Mouse (Mus musculus) WW6 (cell line): ENCODE measurements around the gene Ppp1cb.
"Not testable (repeated sequence)": the region's sequence is repeated elsewhere in the genome, so short reads cannot be mapped to it uniquely, and the experiment has no call there.

Experiments used
- DNase-seq: peaks from one replicate; pipeline ENCODE4 v3.0.0-alpha.2; 2013; ENCODE audit warnings: low read depth, low spot score

Ppp1cb gene

DNA sequence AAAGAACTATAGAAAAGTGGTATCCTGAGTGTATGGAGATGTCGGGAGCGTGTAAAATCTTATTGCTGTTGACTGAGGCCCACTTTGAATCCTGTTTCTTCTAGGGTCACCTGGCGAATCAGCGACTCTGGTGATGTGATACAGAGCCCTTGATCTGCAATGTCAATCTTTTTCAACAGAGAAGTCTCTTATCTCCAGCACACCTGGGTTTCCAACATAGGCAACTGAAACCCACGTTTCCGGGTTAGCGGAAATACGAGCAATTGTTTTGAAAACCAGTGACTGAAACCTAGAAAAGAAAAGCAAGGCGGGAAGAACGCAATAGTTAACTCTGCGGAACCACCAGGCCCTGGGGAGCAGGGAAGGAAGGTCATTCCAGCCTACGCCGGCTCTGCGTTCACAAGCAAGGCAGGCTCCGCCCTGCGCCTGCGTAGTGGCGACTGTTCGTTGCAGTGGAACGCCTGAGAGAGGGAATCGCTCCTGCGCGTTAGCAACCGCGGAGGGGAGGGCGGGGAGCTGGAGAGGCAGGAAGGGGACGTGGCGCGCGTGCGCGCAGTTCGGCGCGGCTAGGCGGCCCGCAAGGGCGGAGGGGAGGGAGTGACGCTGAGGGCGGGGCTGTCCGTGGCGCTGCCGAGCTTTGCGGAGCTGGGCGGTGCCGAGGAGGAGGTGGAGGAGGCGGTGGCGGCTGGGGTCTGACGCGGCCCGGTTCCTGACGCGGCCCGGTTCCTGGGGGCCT lies at the start of gene Ppp1cb:
Gene Ppp1cb (plus strand): TSS at position 436 of the 736 bp plus-strand sequence.
- DNase-seq, result peak; percentile 98

DNA sequence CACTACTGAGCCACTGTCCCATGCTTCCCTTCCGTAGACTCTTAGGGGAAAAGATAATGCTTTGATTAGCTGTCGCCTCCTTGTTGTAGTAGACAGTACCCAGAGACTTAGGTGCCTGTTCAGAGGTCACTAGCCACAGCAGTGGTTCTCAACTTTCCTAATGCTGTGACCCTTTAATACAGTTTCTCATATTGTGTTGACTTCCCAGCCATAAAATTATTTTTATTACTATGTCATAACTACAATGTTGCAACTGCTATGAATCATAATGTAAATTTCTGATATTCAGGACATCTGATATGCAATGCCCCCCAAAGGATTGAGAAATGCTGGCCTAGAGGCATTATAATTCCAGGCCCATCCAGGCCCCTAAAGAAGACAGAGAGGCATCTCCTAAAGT lies 48.9 kb upstream of the Ppp1cb start:
- no peak for DNase-seq

- DNase-seq, result no peak
Observed at GRCm38 (mm10) chr5:32410954-32411688, 47.5 kb upstream of the Ppp1cb start.

DNA sequence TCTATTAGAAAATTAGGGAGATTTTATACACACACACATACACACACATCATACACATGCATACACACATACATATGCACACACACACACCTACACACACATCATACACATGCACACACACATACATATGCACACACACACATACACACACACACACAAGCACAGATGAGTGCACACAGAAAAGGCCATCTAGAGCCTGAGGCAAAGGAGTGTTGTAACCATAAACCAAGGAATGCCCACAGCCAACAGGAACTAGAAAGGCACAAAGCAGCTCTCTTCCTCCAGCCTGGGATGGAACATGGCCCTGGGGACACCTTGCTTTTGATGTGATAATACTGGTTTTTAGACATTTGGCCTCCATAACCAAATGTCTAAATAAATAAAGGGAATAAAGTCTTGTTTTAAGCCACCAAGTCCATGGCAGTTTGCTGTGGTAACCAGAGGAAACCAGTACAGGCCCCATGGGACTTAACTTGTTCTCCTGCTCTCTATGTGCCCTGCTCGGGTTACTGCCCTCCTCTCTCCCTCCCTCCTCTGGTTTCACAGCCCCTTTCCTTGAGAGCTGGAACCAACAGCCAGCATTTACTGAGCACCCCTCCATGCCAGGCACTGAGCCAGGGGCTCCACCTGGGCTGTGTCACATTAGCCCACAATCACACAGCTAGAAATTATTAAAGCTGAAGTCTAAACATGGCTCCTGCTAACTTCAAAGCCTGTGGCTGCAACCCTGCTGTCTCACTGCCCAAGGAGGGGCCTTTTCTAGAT lies 46.3 kb upstream of the Ppp1cb start:
- DNase-seq, result no peak

GRCm38 (mm10) chr5:32413083-32413482 lies 45.6 kb upstream of the Ppp1cb start:
- no peak for DNase-seq

GRCm38 (mm10) chr5:32413569-32413968 lies 45.1 kb upstream of the Ppp1cb start:
- no peak for DNase-seq

DNA sequence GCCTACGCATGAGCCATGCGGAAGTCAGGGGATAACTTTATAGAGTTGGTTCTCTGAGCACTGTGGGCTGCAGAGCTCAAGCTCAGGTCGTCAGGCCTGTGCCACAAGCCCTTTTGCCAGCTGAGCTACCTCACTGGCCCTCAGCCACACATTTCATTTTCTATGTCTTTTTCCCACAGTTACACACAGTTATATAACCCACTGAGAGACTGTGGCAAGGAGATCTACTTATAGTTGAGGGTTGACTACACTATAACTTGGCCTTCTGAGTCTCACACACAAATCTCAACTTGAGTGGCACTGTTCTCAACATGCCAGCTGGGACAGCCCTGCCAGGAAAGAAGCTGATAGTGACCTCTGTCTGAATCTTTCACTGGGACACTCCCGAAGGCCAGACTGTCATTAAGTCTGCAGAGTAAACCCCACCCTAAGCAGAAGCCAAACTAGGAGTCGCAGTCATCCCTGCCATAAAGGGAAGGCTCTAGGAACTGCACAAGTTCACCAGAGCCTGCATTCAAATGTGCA lies 44.1 kb upstream of the Ppp1cb start:
- no peak for DNase-seq

- DNase-seq, result no peak
Observed at GRCm38 (mm10) chr5:32415554-32415953, 43.1 kb upstream of the Ppp1cb start.

DNA sequence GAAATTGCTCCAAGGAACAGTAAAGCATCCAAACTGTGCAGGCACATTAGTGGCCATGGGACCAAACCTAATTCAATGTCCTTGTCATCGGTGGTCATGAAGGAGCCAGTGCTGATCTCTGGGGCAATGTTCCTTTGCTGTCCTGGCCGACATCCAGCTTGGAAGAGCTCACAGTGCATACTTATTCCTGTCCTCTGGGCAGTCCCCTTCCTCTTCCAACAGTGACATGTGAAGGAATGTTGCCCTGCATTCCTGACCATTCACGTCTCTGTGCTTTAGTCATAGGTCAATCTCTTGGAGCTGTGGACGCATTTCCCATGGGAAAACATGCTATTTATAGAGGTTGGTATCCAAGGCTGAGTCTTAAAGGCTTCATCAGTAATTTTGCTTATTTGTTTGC lies 41.8 kb upstream of the Ppp1cb start:
- DNase-seq, result no peak

- DNase-seq, result no peak
Observed at GRCm38 (mm10) chr5:32422081-32422589, 36.5 kb upstream of the Ppp1cb start.

GRCm38 (mm10) chr5:32423339-32424046 lies 35.1 kb upstream of the Ppp1cb start:
- no peak for DNase-seq

- no peak for DNase-seq
Observed at GRCm38 (mm10) chr5:32424464-32424863, 34.2 kb upstream of the Ppp1cb start.

DNA sequence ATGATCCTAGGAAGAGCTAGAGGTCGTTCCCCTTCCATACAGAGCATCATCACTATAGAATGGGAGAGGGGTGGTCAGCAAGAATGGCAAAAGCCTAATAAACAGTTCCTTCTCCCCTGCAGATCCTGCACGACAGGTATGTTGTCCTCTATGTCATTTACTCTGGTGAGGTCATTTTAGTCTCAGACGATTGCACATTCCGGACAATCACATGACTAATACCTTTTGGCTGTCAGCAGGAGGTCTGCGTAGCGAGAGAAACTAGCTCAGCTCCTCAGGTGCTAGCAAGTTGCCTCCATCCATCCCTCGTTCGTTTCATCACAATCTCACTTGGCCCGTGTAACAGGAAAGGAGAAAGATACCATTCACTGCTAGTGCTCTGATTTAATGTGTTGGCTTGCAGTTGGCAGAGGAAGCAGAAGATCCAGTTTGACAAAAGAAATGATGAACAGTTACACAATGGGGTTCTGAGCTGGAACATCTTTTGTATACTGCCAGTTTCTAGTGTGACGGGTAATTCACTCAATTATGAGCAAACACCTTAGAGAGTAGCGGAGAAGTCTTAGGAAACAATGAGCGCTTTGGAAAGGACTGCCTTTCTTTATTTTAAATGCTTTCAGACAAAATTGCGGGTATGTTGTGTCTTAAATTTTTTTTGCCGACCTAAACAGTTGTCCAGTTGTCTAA lies 33.0 kb upstream of the Ppp1cb start:
- no peak for DNase-seq

DNA sequence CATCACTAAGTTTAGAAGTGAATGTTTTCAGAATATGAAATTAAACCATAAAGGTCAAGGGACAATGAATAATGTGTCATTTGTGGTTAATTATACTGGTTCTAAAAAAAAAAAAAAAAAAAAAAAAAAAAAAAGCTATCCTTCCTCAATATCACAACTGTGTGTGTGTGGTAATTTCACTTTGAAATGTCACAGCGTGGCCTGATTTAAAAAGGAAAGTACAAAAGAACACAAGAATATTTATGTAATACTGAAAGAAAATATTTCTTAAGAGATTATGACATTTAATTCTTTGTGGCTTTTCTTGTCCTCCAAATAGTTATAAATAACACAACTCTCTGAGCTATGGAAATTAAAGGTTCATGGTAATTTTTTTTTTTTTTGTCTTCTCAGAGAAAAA lies 28.2 kb upstream of the Ppp1cb start:
- DNase-seq, result no peak

DNA sequence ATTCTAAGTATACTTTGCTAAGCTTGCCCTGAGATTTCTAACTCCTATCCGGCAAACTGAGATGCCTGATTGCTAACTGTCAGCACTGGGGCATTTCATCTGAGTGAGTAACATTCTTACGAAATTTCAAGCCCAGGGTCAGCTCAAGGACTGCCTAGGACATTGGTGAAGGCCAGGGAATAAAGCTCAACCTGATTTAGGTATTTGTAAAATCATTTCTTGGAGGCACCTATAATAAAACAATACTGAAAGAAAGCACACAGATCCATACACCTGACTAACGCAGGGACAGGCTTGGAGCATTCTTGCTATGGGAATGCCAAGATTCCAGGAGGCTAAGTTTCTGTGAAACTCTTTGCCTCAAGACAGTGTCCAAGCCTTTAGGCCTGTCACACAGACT lies 24.3 kb upstream of the Ppp1cb start:
- not testable (repeated sequence) for DNase-seq

DNA sequence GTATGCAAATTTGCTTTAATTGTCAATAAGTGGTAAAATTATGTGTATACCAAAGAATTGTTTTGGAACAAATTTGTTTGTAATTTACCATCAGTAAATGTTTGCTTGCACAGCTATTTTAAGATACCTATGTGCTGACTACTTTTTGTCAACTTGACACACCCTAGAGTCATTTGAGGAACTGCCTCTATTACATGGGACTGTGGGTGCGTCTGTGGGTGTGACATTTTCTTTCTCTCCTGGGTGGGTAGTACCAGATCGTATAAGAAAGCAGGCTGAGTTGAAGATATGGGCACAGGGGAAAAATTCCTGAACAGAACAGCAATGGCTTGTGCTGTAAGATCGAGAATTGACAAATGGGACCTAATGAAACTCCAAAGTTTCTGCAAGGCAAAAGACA lies 23.0 kb upstream of the Ppp1cb start:
- DNase-seq, result no peak

GRCm38 (mm10) chr5:32437901-32438563 lies 20.6 kb upstream of the Ppp1cb start:
- no peak for DNase-seq

GRCm38 (mm10) chr5:32438564-32438922 lies 20.1 kb upstream of the Ppp1cb start:
- no peak for DNase-seq

DNA sequence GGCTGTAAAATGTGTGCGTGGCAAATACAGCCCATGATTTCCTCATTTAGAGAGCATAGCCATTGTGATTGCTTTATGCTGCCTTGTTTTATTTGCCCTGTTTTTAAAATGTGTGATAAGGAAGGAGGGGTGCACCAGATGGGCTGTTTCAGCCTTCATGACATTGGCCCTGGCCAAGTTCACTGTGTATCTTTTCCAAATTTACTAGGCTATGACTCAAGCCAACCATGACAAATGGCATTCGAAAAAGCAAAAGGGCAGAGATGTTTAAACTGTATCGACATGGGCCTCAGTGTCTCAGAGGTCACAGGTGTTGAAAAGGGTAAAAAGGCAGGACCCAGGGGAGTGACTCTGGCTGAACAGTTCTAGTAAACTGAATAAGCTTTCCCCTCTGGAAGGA lies 17.3 kb upstream of the Ppp1cb start:
- DNase-seq, result no peak

GRCm38 (mm10) chr5:32441992-32442575 lies 16.6 kb upstream of the Ppp1cb start:
- no peak for DNase-seq
